Mouse (Mus musculus) heart, postnatal 0 days (tissue): ENCODE data around the gene Cit. TPM values are rescaled to one million over a fixed set of nuclear protein-coding genes. Genes with fewer than 3 reads are reported as not detected.

ENCODE experiments used
- ATAC-seq: fragments of 200-750 bp; cut with Nextera tagmentation; 2 replicates; pipeline ENCODE4 v1.8.0; 2017; ENCODE audit warnings: low read depth, moderate number of reproducible peaks, moderate library complexity; ENCODE audit not compliant: insufficient read depth
- DNase-seq: peaks from one replicate; pipeline ENCODE4 v3.0.0-alpha.2; 2016; ENCODE audit warnings: low spot score
- H3K27ac ChIP-seq: fragments of 300-500 bp; sonication (generic); 2 replicates; pipeline ENCODE4 v1.5.1; 2014; ENCODE audit warnings: low read depth, mild to moderate bottlenecking
- H3K27me3 ChIP-seq: fragments of 300-500 bp; sonication (generic); 2 replicates; pipeline ENCODE4 v1.6.1; 2014; ENCODE audit warnings: low read length, mixed read lengths; ENCODE audit not compliant: control insufficient read depth, insufficient read depth
- H3K36me3 ChIP-seq: fragments of 300-500 bp; sonication (generic); replicated peaks from 2 replicates; pipeline ENCODE4 v1.6.1; 2014; ENCODE audit warnings: low read length, mixed read lengths; ENCODE audit not compliant: control insufficient read depth, insufficient read depth
- H3K4me1 ChIP-seq: fragments of 300-500 bp; sonication (generic); 2 replicates; pipeline ENCODE4 v1.6.1; 2014; ENCODE audit warnings: antibody characterized with exemption; ENCODE audit not compliant: control insufficient read depth, insufficient read depth
- H3K4me2 ChIP-seq: fragments of 300-500 bp; sonication (generic); 2 replicates; pipeline ENCODE4 v1.6.1; 2014; ENCODE audit warnings: low read depth, mild to moderate bottlenecking, low read length, moderate library complexity
- H3K4me3 ChIP-seq: fragments of 300-500 bp; sonication (generic); 2 replicates; pipeline ENCODE4 v1.5.1; 2014; ENCODE audit warnings: low read depth, low read length
- H3K9ac ChIP-seq: fragments of 300-500 bp; sonication (generic); replicated peaks from 2 replicates; pipeline ENCODE4 v1.6.1; 2014; ENCODE audit warnings: low read depth, low read length, mixed read lengths
- H3K9me3 ChIP-seq: fragments of 300-500 bp; sonication (generic); replicated peaks from 2 replicates; pipeline ENCODE4 v1.6.1; 2016; ENCODE audit warnings: low read length; ENCODE audit not compliant: control insufficient read depth
- CTCF ChIP-seq: IDR thresholded peaks from 2 replicates; pipeline ENCODE4 v1.5.1; 2016; ENCODE audit warnings: antibody characterized with exemption, control low read depth, low read depth
- EP300 ChIP-seq: IDR thresholded peaks from 2 replicates; pipeline ENCODE4 v1.6.1; 2016; ENCODE audit warnings: antibody characterized with exemption, low read depth
- WGBS: fragments of 180-500 bp; shearing (Covaris S2); extraction: QIAGEN DNeasy Blood & Tissue Kit; methylation state at CpG from one replicate; pipeline ENCODE4 v1.1.7; 2014; 5-methylcytosine and 5-hydroxymethylcytosine counted together
- polyA plus RNA-seq: library from polyadenylated mRNA; unstranded; fragments of >200 nt; fragmentation: Nextera tagmentation; extraction: Ambion mirVana; gene quantifications from 2 replicates; pipeline ENCODE4 v1.2.1, GENCODE M21; 2015
- total RNA-seq: library from RNA; depleted of rRNA; stranded (reverse); fragments of >200 nt; gene quantifications from 2 replicates; pipeline ENCODE4 v1.2.3, GENCODE M21; 2014; ENCODE audit warnings: low replicate concordance

Cit gene
- total and polyA plus RNA-seq, 2 experiments from 2014 or later, result 4.1 to 11.5 TPM

DNA sequence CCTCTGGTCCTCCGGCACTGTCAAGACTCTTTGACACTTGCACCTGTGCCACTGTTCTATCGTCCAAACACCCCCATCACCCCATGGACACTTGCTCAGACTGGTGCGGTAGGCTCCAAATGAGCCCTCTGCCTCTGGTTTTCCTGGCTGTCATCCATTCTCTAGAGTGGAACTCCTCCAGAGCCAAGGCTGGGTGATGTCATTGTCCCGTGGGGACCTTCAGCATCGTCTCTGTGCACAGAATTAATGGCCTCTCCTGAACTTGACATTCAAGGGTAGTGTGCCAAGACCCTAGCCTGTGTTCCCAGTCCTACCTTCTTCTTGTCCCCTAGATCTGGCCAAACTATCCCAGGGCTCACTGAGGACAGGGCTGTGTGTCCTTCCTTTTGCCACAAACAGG, 70.4 kb downstream of the Cit start:
- Histone ChIP-seq H3K9ac (no peak overlapping the region), H3K9me3 (no peaks in the 10 kb centered on the region), H3K27ac (no peak overlapping the region), H3K4me2 (no peak overlapping the region), H3K4me3 (no peak overlapping the region), H3K36me3 (no peaks in the 10 kb centered on the region), H3K27me3 (no peaks in the 10 kb centered on the region), H3K4me1 (no peaks in the 10 kb centered on the region)
- ATAC-seq (no peak), DNase-seq (no peak)
- TF ChIP-seq CTCF (no peak), EP300 (no peak)
- 63% methylated on average over 5 of the region's 5 CpGs for WGBS

DNA sequence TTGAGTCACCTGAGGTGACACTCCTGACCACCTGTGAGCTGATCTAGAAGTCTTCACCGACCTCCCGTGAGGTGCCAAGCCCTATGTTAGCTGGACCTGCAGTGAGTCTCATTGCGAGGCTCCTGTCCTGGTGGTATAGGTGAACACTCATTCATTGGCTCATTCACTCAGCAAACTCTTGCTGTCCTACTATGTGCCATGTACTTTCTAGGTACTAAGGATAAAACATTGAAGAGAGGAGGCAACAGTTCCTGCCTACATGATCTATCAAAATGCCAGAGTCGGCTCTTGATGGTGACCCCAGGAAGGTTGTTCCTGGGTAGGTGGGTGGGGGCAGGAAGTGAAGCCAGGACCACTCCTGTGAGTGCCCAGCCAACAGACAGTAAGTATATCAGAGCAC, 72.9 kb downstream of the Cit start:
- H3K4me2 ChIP-seq, result no peak overlapping the region
- no peaks in the 10 kb centered on the region for H3K4me1 ChIP-seq
- H3K36me3 ChIP-seq, result no peaks in the 10 kb centered on the region
- WGBS, result 94% methylated on average over 4 of the region's 4 CpGs
- ATAC-seq (no peak), DNase-seq (no peak)
- no peak overlapping the region for H3K9ac ChIP-seq
- no peaks in the 10 kb centered on the region for H3K27me3 ChIP-seq
- no peaks in the 10 kb centered on the region for H3K9me3 ChIP-seq
- TF ChIP-seq CTCF, result no peak
- no peak for TF ChIP-seq EP300
- H3K4me3 ChIP-seq, result no peak overlapping the region
- H3K27ac ChIP-seq, result no peak overlapping the region

DNA sequence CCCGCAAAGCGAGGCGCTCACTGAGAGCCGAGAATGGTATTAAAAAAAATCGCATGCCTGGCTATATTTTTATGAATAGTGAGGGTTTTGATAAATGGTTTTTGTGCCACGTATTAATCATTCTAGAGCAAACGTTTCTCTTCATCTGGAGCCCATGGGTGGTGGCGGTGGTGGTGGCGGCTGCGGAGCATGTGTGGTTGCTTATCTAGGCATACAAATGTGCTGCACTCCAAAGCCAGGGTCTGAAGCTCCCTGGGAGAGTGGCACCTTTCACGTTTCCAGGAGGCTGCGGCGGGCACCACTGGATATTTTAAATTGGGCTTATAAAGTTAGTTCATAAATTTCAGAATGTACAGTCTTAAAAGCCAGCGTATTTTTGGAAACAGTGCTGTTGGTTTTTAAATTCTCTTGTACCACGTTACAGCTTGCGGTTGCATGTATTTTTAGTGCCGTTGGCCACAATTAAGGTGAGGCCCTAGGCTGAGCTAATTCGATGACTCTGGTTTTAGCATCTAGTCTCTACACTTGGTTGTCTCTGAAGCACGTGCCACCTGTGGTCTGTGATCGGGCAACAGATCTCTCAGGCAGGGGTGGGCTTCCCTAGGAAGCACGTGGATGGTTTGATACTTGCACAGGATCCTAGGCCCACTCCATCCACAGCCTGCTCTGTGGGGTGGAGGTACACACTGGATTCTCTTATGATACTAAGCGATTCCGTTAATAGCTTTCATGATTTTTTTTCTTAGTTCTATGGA, 73.7 kb downstream of the Cit start:
- ATAC-seq (no peak), DNase-seq (no peak)
- Histone ChIP-seq H3K9me3 (no peaks in the 10 kb centered on the region), H3K4me2 (no peak overlapping the region), H3K4me3 (no peak overlapping the region), H3K9ac (no peak overlapping the region), H3K36me3 (no peaks in the 10 kb centered on the region), H3K4me1 (no peaks in the 10 kb centered on the region), H3K27me3 (no peaks in the 10 kb centered on the region), H3K27ac (no peak overlapping the region)
- 87% methylated on average over 23 of the region's 23 CpGs for WGBS
- no peak for TF ChIP-seq EP300
- no peak for TF ChIP-seq CTCF

DNA sequence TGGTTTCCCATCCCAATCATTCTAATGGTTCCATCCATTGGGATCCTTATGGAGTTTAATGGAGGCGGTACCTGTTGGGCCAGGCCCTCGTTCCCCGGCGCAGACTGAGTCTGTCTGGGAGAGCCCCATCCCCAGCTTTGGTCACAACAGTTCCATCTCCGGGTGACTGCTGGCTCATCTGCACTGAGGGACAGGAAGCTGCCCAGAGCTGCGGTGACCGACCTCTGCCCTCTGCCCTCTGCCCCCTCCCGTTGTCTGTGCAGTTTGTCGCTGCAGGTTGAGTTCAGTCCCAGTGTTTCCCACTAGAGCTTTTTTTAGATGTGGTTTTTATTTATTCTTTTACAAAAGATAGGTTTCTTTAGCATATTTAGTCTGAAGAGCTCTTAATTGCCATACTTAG, 76.9 kb downstream of the Cit start:
- H3K27me3 ChIP-seq, result no peaks in the 10 kb centered on the region
- no peak for DNase-seq
- H3K27ac ChIP-seq, result no peak overlapping the region
- no peaks in the 10 kb centered on the region for H3K4me1 ChIP-seq
- no peak for ATAC-seq
- no peak overlapping the region for H3K9ac ChIP-seq
- H3K9me3 ChIP-seq, result no peaks in the 10 kb centered on the region
- WGBS, result 76% methylated on average over 9 of the region's 9 CpGs
- H3K4me3 ChIP-seq, result no peak overlapping the region
- no peak overlapping the region for H3K4me2 ChIP-seq
- TF ChIP-seq EP300 (no peak), CTCF (no peak)
- peaks cover 8% of the 10 kb centered on the region; the same call in 1 of the 2 replicates for H3K36me3 ChIP-seq

DNA sequence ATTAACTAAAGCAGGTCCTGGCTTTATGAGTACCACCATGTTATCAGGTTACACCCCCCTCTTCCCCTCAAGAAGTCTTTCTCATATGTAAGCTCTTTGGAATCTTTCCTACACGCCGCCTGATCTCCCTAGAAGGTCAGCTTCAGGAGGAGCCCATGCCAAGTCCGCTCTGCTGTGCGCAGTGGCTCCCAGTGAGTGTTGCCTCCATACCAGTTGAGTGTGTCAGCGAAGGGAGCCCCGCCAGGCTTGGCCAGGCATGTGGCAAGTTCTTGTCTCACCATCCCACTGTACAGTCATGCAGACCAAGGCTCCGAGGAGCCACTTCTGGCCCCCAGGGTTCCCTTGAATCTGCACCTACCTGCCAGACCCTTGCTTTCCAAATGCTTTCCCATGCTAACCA, 79.9 kb downstream of the Cit start:
- Histone ChIP-seq H3K4me3 (no peak overlapping the region), H3K4me1 (no peaks in the 10 kb centered on the region), H3K36me3 (peaks cover 28% of the 10 kb centered on the region), H3K27ac (no peak overlapping the region), H3K9me3 (no peaks in the 10 kb centered on the region), H3K27me3 (no peaks in the 10 kb centered on the region), H3K9ac (no peak overlapping the region), H3K4me2 (no peak overlapping the region)
- no peak for DNase-seq
- 77% methylated on average over 7 of the region's 7 CpGs for WGBS
- no peak for ATAC-seq
- no peak for TF ChIP-seq CTCF
- TF ChIP-seq EP300, result no peak
